Mouse (Mus musculus): ENCODE data around the gene Folr1.

The Folr1 gene

GRCm38 (mm10) chr7:101833352-101833751 lies 37.2 kb downstream of the Folr1 start:
- peaks cover 64% of the 10 kb centered on the region for H3K4me1 ChIP-seq (replicated peaks; ENCODE audit: low read depth, low read length)
- TF ChIP-seq POU5F1 (IDR thresholded peaks at IDR 0.05; ENCODE audit: borderline replicate concordance, low read length) (no peak), CTCF (conservative IDR thresholded peaks at IDR 0.05; ENCODE audit: low read length) (peak; percentile 35), NANOG (IDR thresholded peaks at IDR 0.05; ENCODE audit: borderline replicate concordance, low read length) (no peak)
- peak overlapping the region; percentile 41; the same call in 1 of the 2 replicates for H3K4me3 ChIP-seq (replicated peaks; ENCODE audit: low read length)
- no peaks in the 10 kb centered on the region for H3K9me3 ChIP-seq (ENCODE audit: low read length)
- peaks cover 73% of the 10 kb centered on the region for H3K36me3 ChIP-seq (ENCODE audit: insufficient read depth, low read length)
- H3K27me3 ChIP-seq (ENCODE audit: insufficient read depth, low read length) = no peaks in the 10 kb centered on the region

- no peaks in the 10 kb centered on the region for H3K27me3 ChIP-seq (ENCODE audit: insufficient read depth, low read length)
- H3K4me3 ChIP-seq (replicated peaks; ENCODE audit: low read length) = peak overlapping the region; percentile 30; the same call in 1 of the 2 replicates
- H3K9me3 ChIP-seq (ENCODE audit: low read length) = no peaks in the 10 kb centered on the region
- TF ChIP-seq NANOG (IDR thresholded peaks at IDR 0.05; ENCODE audit: borderline replicate concordance, low read length) (no peak), POU5F1 (IDR thresholded peaks at IDR 0.05; ENCODE audit: borderline replicate concordance, low read length) (no peak), CTCF (conservative IDR thresholded peaks at IDR 0.05; ENCODE audit: low read length) (no peak)
- H3K4me1 ChIP-seq (replicated peaks; ENCODE audit: low read depth, low read length) = peaks cover 64% of the 10 kb centered on the region
- peaks cover 82% of the 10 kb centered on the region for H3K36me3 ChIP-seq (ENCODE audit: insufficient read depth, low read length)
These were observed 38.2 kb downstream of the Folr1 start for GRCm38 (mm10) chr7:101832372-101832771.

- TF ChIP-seq POU5F1 (IDR thresholded peaks at IDR 0.05; ENCODE audit: borderline replicate concordance, low read length) (no peak), NANOG (IDR thresholded peaks at IDR 0.05; ENCODE audit: borderline replicate concordance, low read length) (no peak), CTCF (conservative IDR thresholded peaks at IDR 0.05; ENCODE audit: low read length) (no peak)
- Histone ChIP-seq H3K36me3 (ENCODE audit: insufficient read depth, low read length) (peaks cover 92% of the 10 kb centered on the region), H3K4me3 (replicated peaks; ENCODE audit: low read length) (peak overlapping the region; percentile 30)
These were observed 39.2 kb downstream of the Folr1 start for GRCm38 (mm10) chr7:101831437-101831836.

GRCm38 (mm10) chr7:101830373-101830772 lies 40.2 kb downstream of the Folr1 start:
- no peak for TF ChIP-seq POU5F1 (IDR thresholded peaks at IDR 0.05; ENCODE audit: borderline replicate concordance, low read length)
- TF ChIP-seq CTCF (conservative IDR thresholded peaks at IDR 0.05; ENCODE audit: low read length) = peak; percentile 33
- TF ChIP-seq NANOG (IDR thresholded peaks at IDR 0.05; ENCODE audit: borderline replicate concordance, low read length) = no peak
- H3K27me3 ChIP-seq (ENCODE audit: insufficient read depth, low read length) = no peaks in the 10 kb centered on the region

More at GRCm38 (mm10) chr7:101831437-101831836, 39.2 kb downstream of the Folr1 start:
- Histone ChIP-seq H3K9me3 (ENCODE audit: low read length) (no peaks in the 10 kb centered on the region), H3K4me1 (replicated peaks; ENCODE audit: low read depth, low read length) (peaks cover 64% of the 10 kb centered on the region), H3K27me3 (ENCODE audit: insufficient read depth, low read length) (no peaks in the 10 kb centered on the region)

GRCm38 (mm10) chr7:101823758-101824630 lies 46.6 kb downstream of the Folr1 start:
- H3K36me3 ChIP-seq (ENCODE audit: insufficient read depth, low read length) = peaks cover 56% of the 10 kb centered on the region
- peak overlapping the region; percentile 78 for H3K4me3 ChIP-seq (replicated peaks; ENCODE audit: low read length)
- peaks cover 30% of the 10 kb centered on the region for H3K27me3 ChIP-seq (ENCODE audit: insufficient read depth, low read length)
- peaks cover 46% of the 10 kb centered on the region for H3K4me1 ChIP-seq (replicated peaks; ENCODE audit: low read depth, low read length)
- H3K9me3 ChIP-seq (ENCODE audit: low read length) = no peaks in the 10 kb centered on the region
- TF ChIP-seq NANOG (IDR thresholded peaks at IDR 0.05; ENCODE audit: borderline replicate concordance, low read length) = no peak
- TF ChIP-seq POU5F1 (IDR thresholded peaks at IDR 0.05; ENCODE audit: borderline replicate concordance, low read length) = no peak
- TF ChIP-seq CTCF (conservative IDR thresholded peaks at IDR 0.05; ENCODE audit: low read length) = no peak

More at GRCm38 (mm10) chr7:101830373-101830772, 40.2 kb downstream of the Folr1 start:
- H3K9me3 ChIP-seq (ENCODE audit: low read length) = no peaks in the 10 kb centered on the region
- peaks cover 100% of the 10 kb centered on the region for H3K36me3 ChIP-seq (ENCODE audit: insufficient read depth, low read length)
- H3K4me3 ChIP-seq (replicated peaks; ENCODE audit: low read length) = no peak overlapping the region
- H3K4me1 ChIP-seq (replicated peaks; ENCODE audit: low read depth, low read length) = peaks cover 54% of the 10 kb centered on the region

- Histone ChIP-seq H3K36me3 (ENCODE audit: insufficient read depth, low read length) (peaks cover 47% of the 10 kb centered on the region), H3K4me3 (replicated peaks; ENCODE audit: low read length) (peak overlapping the region; percentile 78), H3K27me3 (ENCODE audit: insufficient read depth, low read length) (peaks cover 39% of the 10 kb centered on the region), H3K4me1 (replicated peaks; ENCODE audit: low read depth, low read length) (peaks cover 50% of the 10 kb centered on the region), H3K9me3 (ENCODE audit: low read length) (no peaks in the 10 kb centered on the region)
- TF ChIP-seq CTCF (conservative IDR thresholded peaks at IDR 0.05; ENCODE audit: low read length) (peak; percentile 48), NANOG (IDR thresholded peaks at IDR 0.05; ENCODE audit: borderline replicate concordance, low read length) (no peak)
These were observed 47.5 kb downstream of the Folr1 start for GRCm38 (mm10) chr7:101822836-101823757.

- Histone ChIP-seq H3K36me3 (ENCODE audit: insufficient read depth, low read length) (peaks cover 34% of the 10 kb centered on the region), H3K27me3 (ENCODE audit: insufficient read depth, low read length) (peaks cover 51% of the 10 kb centered on the region), H3K4me1 (replicated peaks; ENCODE audit: low read depth, low read length) (peaks cover 60% of the 10 kb centered on the region), H3K4me3 (replicated peaks; ENCODE audit: low read length) (peak overlapping the region; percentile 78), H3K9me3 (ENCODE audit: low read length) (no peaks in the 10 kb centered on the region)
- TF ChIP-seq NANOG (IDR thresholded peaks at IDR 0.05; ENCODE audit: borderline replicate concordance, low read length) (no peak), POU5F1 (IDR thresholded peaks at IDR 0.05; ENCODE audit: borderline replicate concordance, low read length) (no peak), CTCF (conservative IDR thresholded peaks at IDR 0.05; ENCODE audit: low read length) (no peak)
These were observed 48.8 kb downstream of the Folr1 start for GRCm38 (mm10) chr7:101821571-101822501.

Data from E14TG2a.4 (cell line).